In the genomic region with DNA sequence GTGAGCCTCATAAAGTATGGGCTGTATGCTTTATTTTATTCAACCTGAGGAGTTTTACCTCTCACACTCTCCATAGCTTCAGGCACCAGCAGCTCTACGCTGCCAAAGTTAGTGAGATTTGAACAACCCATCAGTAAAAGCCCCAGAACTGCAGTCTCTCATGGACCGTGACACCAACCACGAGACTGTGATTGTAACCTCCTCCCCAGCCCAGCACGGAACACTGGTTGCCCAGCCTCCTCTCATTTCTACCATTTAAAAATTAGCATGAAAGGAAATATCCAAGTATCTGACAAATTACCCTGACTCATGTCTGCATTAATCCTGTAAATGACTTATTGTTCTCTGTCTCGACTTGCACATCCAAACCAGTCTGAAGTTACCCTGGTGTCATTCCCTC, we compare ENCODE assay signal across 19 mouse cellular contexts. TPM values are rescaled to one million over a fixed set of nuclear protein-coding genes. Genes with fewer than 3 reads are reported as not detected.
A peak's percentile ranks its signal among the peaks of the same experiment; 100 is the strongest.
DNase-seq lines count a peak whose midpoint lies in the region; ATAC-seq lines count a peak whose summit lies in the region.
"Had no signal": no experiment of that assay in that cellular context is flagged by ENCODE, and none has a peak within 500 bp of the region (broad histone marks: within the 10 kb centered on the region; RNA-seq: fewer than 3 reads in every experiment).

No protein-coding gene starts in this region.

- no peaks in the 10 kb centered on the region for H3K27me3 ChIP-seq in heart, embryonic 13.5 days (replicated peaks)
- no peaks in the 10 kb centered on the region for H3K27me3 ChIP-seq in heart, embryonic 12.5 days (replicated peaks)
- H3K27me3 ChIP-seq in midbrain, embryonic 14.5 days (ENCODE audit: control insufficient read depth, insufficient read depth, low read length): no peaks in the 10 kb centered on the region; the same call in 1 of the 2 replicates
- H3K27me3 ChIP-seq: embryonic facial prominence, embryonic 12.5 days had no signal

- H3K4me2 ChIP-seq in heart, embryonic 13.5 days: no peak overlapping the region
- H3K4me2 ChIP-seq in heart, embryonic 12.5 days: no peak overlapping the region
- peak overlapping the region; percentile 9; the same call in 1 of the 2 replicates for H3K4me2 ChIP-seq in midbrain, embryonic 14.5 days (ENCODE audit: low read length)
- H3K4me2 ChIP-seq: embryonic facial prominence, embryonic 12.5 days had no signal

- peak; percentile 56 to 62 for DNase-seq in spleen, postnatal 36 days (ENCODE audit: low spot score in 2 of 2)
- no peak for DNase-seq in spleen, postnatal 14 days (ENCODE audit: low spot score in 2 of 2)
- DNase-seq in midbrain, embryonic 14.5 days: no peak
- no peak for DNase-seq in left cerebral cortex, postnatal 25 days (ENCODE audit: low spot score in 2 of 2)
- DNase-seq in thymus, postnatal 4 days: no peak
- DNase-seq: adrenal gland, postnatal 14 days; cerebellum, postnatal 36 days; gastrocnemius, postnatal 10 days; lung, adult 18-20 months; thymus, postnatal 36 days had no signal

- H3K4me3 ChIP-seq in heart, embryonic 13.5 days: no peak overlapping the region
- no peak overlapping the region for H3K4me3 ChIP-seq in heart, embryonic 12.5 days
- H3K4me3 ChIP-seq in midbrain, embryonic 14.5 days (replicated peaks; ENCODE audit: low read depth, low read length): no peak overlapping the region
- H3K4me3 ChIP-seq: embryonic facial prominence, embryonic 12.5 days had no signal

- intact Hi-C loops in left cerebral cortex, postnatal 25 days (cut with DNase I): no loop called here

- no peaks in the 10 kb centered on the region for H3K36me3 ChIP-seq in heart, embryonic 13.5 days
- no peaks in the 10 kb centered on the region for H3K36me3 ChIP-seq in heart, embryonic 12.5 days
- H3K36me3 ChIP-seq in midbrain, embryonic 14.5 days (ENCODE audit: control insufficient read depth, insufficient read depth, low read length): no peaks in the 10 kb centered on the region
- H3K36me3 ChIP-seq: embryonic facial prominence, embryonic 12.5 days had no signal

- no peak overlapping the region for H3K9ac ChIP-seq in heart, embryonic 13.5 days
- H3K9ac ChIP-seq in heart, embryonic 12.5 days: no peak overlapping the region
- no peak overlapping the region for H3K9ac ChIP-seq in midbrain, embryonic 14.5 days (replicated peaks; ENCODE audit: low read length)
- H3K9ac ChIP-seq: embryonic facial prominence, embryonic 12.5 days had no signal

- peak overlapping the region; percentile 20; the same call in 1 of the 2 replicates for H3K27ac ChIP-seq in heart, embryonic 13.5 days (replicated peaks)
- H3K27ac ChIP-seq in heart, embryonic 12.5 days (ENCODE audit: poor library complexity, severe bottlenecking): no peak overlapping the region
- H3K27ac ChIP-seq in midbrain, embryonic 14.5 days (replicated peaks; ENCODE audit: low read depth, low read length): peak overlapping the region; percentile 43

- H3K9me3 ChIP-seq in heart, embryonic 13.5 days: no peaks in the 10 kb centered on the region
- H3K9me3 ChIP-seq in heart, embryonic 12.5 days (replicated peaks): no peaks in the 10 kb centered on the region
- H3K9me3 ChIP-seq in midbrain, embryonic 14.5 days (ENCODE audit: control insufficient read depth, low read length): no peaks in the 10 kb centered on the region
- H3K9me3 ChIP-seq: embryonic facial prominence, embryonic 12.5 days had no signal

- ATAC-seq in heart, embryonic 13.5 days (ENCODE audit: extremely low read depth, insufficient number of reproducible peaks, low FRiP score, low TSS enrichment): no peak
- ATAC-seq in heart, embryonic 12.5 days (ENCODE audit: insufficient number of reproducible peaks, low FRiP score): no peak
- ATAC-seq in midbrain, embryonic 14.5 days (ENCODE audit: low FRiP score, low TSS enrichment): no peak
- ATAC-seq: intestine, postnatal 0 days had no signal

- WGBS in heart, embryonic 13.5 days: 74% methylated on average over 5 of the region's 5 CpGs
- WGBS in heart, embryonic 12.5 days: 72% methylated on average over 5 of the region's 5 CpGs
- WGBS in midbrain, embryonic 14.5 days: 30% methylated on average over 5 of the region's 5 CpGs

- peaks cover 9% of the 10 kb centered on the region for H3K4me1 ChIP-seq in heart, embryonic 13.5 days
- H3K4me1 ChIP-seq in heart, embryonic 12.5 days (replicated peaks): peaks cover 6% of the 10 kb centered on the region; the same call in 1 of the 2 replicates
- peaks cover 17% of the 10 kb centered on the region for H3K4me1 ChIP-seq in midbrain, embryonic 14.5 days (ENCODE audit: control insufficient read depth, insufficient read depth, low read length)

RNA-seq across cellular contexts. Expression of gene Pxdc1, which starts 23.2 kb away (rescaled TPM):
- 14.6 and 21.4 TPM in 2 replicates for polyA plus RNA-seq in heart, embryonic 13.5 days (2015; fragmentation: Nextera tagmentation; extraction: Ambion mirVana)
- polyA plus RNA-seq in heart, embryonic 12.5 days (2016; fragmentation: Nextera tagmentation; extraction: Ambion mirVana): 23.8 and 27.1 TPM in 2 replicates
- polyA plus RNA-seq in midbrain, embryonic 14.5 days (2014; fragmentation: Nextera tagmentation; extraction: Ambion mirVana): 9.6 and 10.1 TPM in 2 replicates
- 1 to 10 TPM; 5.9 to 7.1 TPM for total RNA-seq in left cerebral cortex, postnatal 25 days (2021)
- total RNA-seq: MEL had no signal

RNA-seq across cellular contexts. Expression of gene Fam50b, which starts 58.1 kb away (rescaled TPM):
- polyA plus RNA-seq in heart, embryonic 13.5 days (2015; fragmentation: Nextera tagmentation; extraction: Ambion mirVana): not detected in 2 replicates
- polyA plus RNA-seq in heart, embryonic 12.5 days (2016; fragmentation: Nextera tagmentation; extraction: Ambion mirVana): not detected in 2 replicates
- not detected in 2 replicates for polyA plus RNA-seq in midbrain, embryonic 14.5 days (2014; fragmentation: Nextera tagmentation; extraction: Ambion mirVana)
- total RNA-seq in left cerebral cortex, postnatal 25 days (2021): not detected
- total RNA-seq: adrenal gland, postnatal 14 days; gastrocnemius, postnatal 10 days; MEL had no signal
- polyA plus RNA-seq: C2C12; embryonic facial prominence, embryonic 12.5 days; forebrain, embryonic 16.5 days; heart, embryonic 14.5 days; limb, embryonic 14.5 days had no signal

Comparison
In these comparisons a context has a peak if more than half of its experiments do, and no peak if none do; other contexts are left out.
1. DNase-seq: peak in spleen, postnatal 36 days (2 of 2); none in spleen, postnatal 14 days (0 of 2), midbrain, embryonic 14.5 days (single experiment), left cerebral cortex, postnatal 25 days (0 of 2) and thymus, postnatal 4 days (single experiment).